Mouse (Mus musculus): ENCODE results near the gene Rnf121.

The Rnf121 gene

GRCm38 (mm10) chr7:102065046-102065891 lies at the start of gene Rnf121, which contains the start of the genes Xndc1 and Xntrpc:
Gene Rnf121 (minus strand): TSS chr7:102065469.
Gene Xndc1 (plus strand): TSS chr7:102065511.
Gene Xntrpc (plus strand): TSS chr7:102065713.
- DNase-seq = peak; percentile 100

GRCm38 (mm10) chr7:102113151-102113729 lies 48.0 kb upstream of the Rnf121 start:
- DNase-seq = peak; percentile 88

- DNase-seq = peak; percentile 63
Observed at GRCm38 (mm10) chr7:102109746-102110145, 44.5 kb upstream of the Rnf121 start.

- peak; percentile 90 for DNase-seq
Observed at GRCm38 (mm10) chr7:102109171-102109570, 43.9 kb upstream of the Rnf121 start, which contains the start of gene Art5. Gene Art5 (minus strand): TSS chr7:102109489.

GRCm38 (mm10) chr7:102108206-102108605 lies 42.9 kb upstream of the Rnf121 start:
- DNase-seq = peak; percentile 91

GRCm38 (mm10) chr7:102106700-102107141 lies 41.5 kb upstream of the Rnf121 start:
- DNase-seq = peak; percentile 93

- DNase-seq = peak; percentile 93
Observed at GRCm38 (mm10) chr7:102104126-102104525, 38.9 kb upstream of the Rnf121 start.

- no peak for DNase-seq
Observed at GRCm38 (mm10) chr7:102103555-102103954, 38.3 kb upstream of the Rnf121 start.

GRCm38 (mm10) chr7:102102696-102103095 lies 37.4 kb upstream of the Rnf121 start:
- peak; percentile 90 for DNase-seq

GRCm38 (mm10) chr7:102102241-102102640 lies 37.0 kb upstream of the Rnf121 start:
- DNase-seq = peak; percentile 91

GRCm38 (mm10) chr7:102101487-102101886 lies 36.2 kb upstream of the Rnf121 start, which contains the start of gene Art1:
Gene Art1 (plus strand): TSS chr7:102101743.
- DNase-seq = peak; percentile 98

GRCm38 (mm10) chr7:102100868-102101267 lies 35.6 kb upstream of the Rnf121 start:
- peak; percentile 90 for DNase-seq

- peak; percentile 95 for DNase-seq
Observed at GRCm38 (mm10) chr7:102099760-102100661, 34.7 kb upstream of the Rnf121 start.

- no peak for DNase-seq
Observed at GRCm38 (mm10) chr7:102087336-102087735, 22.1 kb upstream of the Rnf121 start.

- DNase-seq = peak; percentile 85
Observed at GRCm38 (mm10) chr7:102084041-102084696, 18.9 kb upstream of the Rnf121 start.

GRCm38 (mm10) chr7:102082816-102083215 lies 17.5 kb upstream of the Rnf121 start, which contains the start of gene Trpc2:
Gene Trpc2 (plus strand): TSS chr7:102083116.
- DNase-seq = no peak

GRCm38 (mm10) chr7:102081784-102082183 lies 16.5 kb upstream of the Rnf121 start:
- DNase-seq = no peak

- peak; percentile 44 for DNase-seq
Observed at GRCm38 (mm10) chr7:102080311-102080710, 15.0 kb upstream of the Rnf121 start.

GRCm38 (mm10) chr7:102078517-102078916 lies 13.2 kb upstream of the Rnf121 start:
- peak; percentile 85 for DNase-seq

GRCm38 (mm10) chr7:102076714-102077296 lies 11.5 kb upstream of the Rnf121 start:
- DNase-seq = no peak

- peak; percentile 80 for DNase-seq
Observed at GRCm38 (mm10) chr7:102066363-102066762, 1.1 kb upstream of the Rnf121 start.

GRCm38 (mm10) chr7:102064655-102065045 lies 619 bp downstream of the Rnf121 start:
- no peak for DNase-seq
